11 mouse cellular contexts compared by ENCODE assay signal in genomic region chr17:75892156-75892555, GRCm38 (mm10).
"Had no signal": no experiment of that assay in that cellular context is flagged by ENCODE, and none has a peak within 500 bp of the region (broad histone marks: within the 10 kb centered on the region; RNA-seq: fewer than 3 reads in every experiment).

No protein-coding gene starts in this region.

- DNase-seq: liver, embryonic 13.5 days; liver, postnatal 0 days; lung, adult 2 months; lung, postnatal 14 days; lung, postnatal 36 days; right cerebral cortex, postnatal 25 days; right cerebral cortex, postnatal 4 days; spleen, adult 18-20 months; thymus, adult 18-20 months; thymus, postnatal 14 days; thymus, postnatal 36 days had no signal
